Mouse (Mus musculus) kidney, postnatal 14 days (tissue): Measurements from ENCODE around the gene Slc44a5.
"Not testable (repeated sequence)": the region's sequence is repeated elsewhere in the genome, so short reads cannot be mapped to it uniquely, and the experiment has no call there.

Source experiments
- DNase-seq: peaks from one replicate; pipeline ENCODE4 v3.0.0; 2022; ENCODE audit warnings: mixed read lengths

Slc44a5 gene

DNA sequence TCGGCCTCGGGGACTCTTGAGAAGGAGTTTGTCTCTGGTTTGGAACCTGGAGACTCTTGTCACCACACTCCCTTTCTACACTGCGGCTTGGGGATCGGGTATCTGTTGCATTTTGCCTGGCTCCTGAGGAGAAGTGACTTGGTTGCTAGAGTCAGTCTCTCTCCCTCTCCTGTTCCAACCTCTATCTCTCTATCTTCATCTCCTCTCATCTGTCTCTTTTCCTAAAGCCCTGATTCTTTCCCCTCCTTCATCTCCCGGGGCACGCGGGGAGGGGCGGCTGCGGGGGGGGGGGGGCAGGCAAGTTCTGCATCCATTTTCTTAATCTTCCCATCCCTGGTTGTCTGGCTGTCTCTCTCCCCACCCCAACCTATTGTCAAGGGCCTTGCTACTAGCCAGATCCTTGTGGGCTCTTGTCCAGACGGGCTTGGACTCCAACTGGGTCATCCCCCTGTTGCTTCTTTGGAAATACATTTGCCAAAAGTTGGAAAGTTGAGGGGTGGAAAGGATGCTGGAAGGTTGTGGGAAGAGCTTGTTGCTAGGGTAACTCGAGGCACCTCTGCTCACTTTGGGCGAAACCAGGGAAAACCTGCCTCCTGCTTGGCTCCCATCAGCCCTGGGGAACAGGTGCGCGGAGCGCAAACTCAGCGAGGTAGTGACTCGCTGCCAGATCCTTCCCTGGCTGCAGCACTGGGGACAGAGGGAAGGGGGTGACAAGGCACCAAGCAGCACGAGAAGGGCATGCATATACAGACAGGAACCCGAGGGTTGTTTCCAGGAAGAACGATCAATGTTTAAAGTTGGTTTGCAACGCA, 919 bp downstream of the Slc44a5 start:
- no peak for DNase-seq

DNA sequence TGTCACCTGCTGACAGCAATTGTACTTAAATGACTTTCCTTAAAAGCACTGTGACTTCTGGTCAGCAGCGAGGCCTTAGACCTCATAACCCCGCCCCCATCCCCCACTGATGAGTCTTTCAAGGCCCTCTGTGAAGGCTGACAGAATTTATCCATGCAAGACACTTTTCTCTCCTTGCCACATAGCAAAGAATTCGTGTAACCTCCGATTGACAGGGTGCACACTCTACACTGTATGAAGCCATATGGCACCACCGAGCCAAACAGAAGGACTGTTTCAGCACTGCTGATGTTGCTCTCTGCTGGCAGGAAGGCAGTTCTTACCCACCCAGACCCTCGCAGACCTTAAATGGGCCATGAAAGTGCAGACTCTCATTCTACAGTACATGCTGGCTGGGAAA, 1.8 kb downstream of the Slc44a5 start:
- no peak for DNase-seq

DNA sequence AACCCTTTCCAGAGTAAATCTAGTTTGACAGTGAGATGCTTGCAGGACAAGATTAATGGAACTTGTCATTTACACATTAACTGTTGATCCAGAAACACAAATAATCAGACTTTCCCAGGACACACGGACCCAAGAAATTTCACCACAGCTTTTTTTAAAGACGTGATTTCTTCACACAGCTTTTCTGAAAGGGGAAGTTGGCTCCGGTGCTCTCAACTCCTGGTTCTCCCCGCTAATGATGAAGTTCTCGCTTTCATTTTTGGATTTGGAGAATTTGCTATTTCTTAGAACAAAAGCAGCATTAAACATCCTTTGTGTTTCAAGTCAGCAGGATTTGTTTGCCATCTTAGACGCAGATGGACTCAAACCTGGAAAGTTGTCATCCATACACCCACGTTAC, 2.6 kb downstream of the Slc44a5 start:
- DNase-seq = no peak

DNA sequence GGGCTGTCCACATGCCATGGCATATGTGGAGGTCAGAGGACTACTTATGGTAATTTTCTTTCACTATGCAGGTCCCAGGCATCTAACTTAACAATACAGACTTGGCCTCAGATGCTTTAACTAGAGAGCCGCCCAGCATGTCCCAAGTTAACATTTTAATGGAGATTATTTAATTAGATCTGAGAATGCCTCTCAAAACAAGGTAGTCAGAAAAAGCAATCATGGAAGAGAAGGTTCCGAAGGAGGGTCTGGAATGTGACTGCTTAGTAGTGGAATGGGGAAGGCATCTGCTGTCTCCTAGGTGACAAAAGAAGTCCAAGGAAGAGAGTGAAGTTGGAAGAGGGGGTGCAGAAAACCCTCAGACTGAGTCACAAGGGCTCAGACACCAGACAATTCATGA, 7.4 kb downstream of the Slc44a5 start:
- no peak for DNase-seq

DNA sequence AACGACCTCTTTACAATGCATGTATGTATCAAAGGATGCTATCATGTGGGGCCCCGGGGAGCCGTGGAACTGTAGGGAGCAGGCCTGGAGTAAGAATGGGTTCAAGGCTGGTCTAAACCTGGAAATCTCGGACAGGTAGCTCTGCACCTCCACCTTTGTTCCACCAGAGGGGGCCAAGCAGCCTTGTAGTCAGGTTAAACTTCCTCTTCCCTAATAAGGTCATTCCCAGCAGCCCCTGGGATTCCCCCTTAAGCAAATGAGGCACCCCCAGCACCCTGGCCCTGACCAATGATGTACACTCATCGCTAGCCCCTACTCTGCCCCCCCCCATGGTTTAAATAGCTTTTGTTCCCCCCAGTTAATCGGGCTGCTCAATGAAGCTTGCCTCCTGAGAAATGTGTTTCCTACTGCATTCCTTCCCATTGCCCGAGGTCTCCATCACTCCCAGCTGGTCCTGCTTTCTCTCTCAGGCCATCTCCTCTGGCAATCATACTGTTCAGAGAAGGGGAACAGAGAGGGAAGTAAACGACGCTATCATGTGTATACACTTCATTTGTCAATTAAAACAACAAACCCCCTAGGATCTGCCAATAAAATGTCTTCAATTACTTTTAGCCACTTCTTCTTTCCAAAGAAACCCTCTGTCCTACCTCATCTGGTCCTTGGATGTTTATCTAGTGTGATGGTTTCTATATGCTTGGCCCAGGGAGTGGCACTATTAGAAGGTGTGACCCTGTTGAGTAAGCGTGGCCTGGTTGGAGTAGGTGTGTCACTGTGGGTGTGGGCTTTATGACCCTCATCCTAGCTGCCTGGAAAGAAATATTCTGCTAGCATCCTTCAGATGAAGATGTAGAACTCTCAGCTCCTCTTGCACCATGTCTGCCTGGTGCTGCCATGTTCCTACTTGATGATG, 11.4 kb downstream of the Slc44a5 start:
- peak; percentile 32 for DNase-seq

DNA sequence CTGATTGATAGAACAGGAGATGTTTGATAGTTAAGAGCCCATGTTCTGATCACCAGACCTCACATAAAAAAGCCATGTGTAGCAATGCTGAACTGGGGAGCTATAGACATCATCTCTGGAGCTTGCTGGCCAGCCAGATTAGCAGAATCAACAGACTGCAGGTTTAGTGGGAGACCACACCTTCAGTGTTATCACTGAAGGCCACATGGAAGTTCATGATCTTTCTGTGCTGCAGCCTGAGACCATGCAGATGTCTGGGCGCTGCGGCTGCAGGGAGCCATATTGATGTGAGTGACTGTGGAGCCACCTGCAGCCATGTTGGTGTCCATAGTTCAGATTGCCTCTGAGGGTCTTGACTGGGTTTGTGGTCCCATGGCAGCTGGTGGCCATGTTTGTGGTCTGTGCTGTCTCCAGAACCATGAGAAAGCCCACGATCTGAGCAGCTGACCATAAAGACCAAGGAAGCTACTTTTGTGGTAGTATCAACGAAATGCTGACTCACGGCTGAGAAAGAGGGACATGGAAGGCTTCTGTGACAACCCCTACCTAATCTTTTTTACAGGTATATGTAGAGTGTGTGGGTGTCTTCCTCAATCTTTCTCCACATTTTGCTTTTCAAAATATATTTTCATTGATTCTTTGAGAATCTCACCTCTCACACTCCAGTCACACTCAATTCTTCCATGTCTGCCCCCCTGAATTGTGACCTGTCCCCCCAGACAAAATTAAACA, 26.7 kb downstream of the Slc44a5 start:
- DNase-seq = no peak

DNA sequence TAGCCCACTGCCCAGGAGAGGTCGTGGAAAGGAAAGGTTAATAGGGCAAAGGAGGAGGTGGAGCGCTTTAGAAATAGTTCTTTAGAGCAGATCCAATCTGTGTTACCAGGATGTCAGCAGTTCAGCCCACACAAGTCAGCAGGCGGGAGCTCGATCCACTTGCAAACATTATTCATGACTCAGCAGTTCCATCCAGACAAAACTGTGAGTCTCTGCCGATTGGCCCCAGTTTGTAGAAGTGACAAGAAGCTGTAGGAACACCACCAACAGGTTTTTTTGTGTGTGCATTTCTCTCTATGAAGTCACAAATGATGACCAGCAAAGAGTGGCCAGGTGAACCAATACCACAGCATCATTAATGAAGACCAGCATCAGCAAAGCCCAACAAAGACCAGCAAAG, 28.1 kb downstream of the Slc44a5 start:
- DNase-seq = no peak

DNA sequence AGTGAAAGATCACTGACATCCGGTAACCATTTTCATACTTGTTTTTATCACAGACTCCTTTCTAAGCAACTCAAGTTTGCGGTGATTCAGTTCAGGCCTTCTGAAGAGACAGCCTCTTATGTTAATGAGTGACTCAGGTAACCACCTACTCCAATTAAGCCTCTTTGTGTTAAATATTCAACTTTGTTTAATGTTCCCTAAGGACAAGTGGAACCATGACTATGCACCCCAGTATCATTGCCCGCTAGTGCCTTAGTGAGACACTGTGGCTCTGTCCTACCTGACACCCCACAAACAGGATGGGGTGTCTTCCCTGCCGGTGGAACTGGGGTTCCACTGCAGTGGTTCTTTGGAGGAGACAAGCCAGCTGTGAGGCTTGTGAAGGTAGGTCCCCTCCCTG, 73.6 kb downstream of the Slc44a5 start:
- DNase-seq = no peak

DNA sequence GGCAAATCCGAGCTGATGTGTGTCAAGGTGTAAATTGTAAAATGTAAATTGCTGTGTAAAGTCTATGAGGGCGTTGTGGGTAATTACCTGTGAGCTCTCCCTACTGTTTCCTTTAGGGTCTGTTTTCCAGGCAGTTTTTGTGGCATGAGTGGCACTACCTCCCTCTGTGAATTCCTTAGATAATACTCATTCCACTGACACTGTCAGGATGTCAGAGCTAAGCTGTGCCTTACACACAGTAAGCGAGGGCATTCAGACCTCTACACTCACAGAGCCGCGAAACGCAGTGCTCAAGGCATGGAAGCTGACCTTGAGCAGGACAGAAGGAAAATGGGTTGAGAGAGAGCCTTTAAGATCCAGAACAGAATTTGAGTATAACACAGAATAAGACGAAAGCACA, 80.1 kb downstream of the Slc44a5 start:
- DNase-seq = no peak

DNA sequence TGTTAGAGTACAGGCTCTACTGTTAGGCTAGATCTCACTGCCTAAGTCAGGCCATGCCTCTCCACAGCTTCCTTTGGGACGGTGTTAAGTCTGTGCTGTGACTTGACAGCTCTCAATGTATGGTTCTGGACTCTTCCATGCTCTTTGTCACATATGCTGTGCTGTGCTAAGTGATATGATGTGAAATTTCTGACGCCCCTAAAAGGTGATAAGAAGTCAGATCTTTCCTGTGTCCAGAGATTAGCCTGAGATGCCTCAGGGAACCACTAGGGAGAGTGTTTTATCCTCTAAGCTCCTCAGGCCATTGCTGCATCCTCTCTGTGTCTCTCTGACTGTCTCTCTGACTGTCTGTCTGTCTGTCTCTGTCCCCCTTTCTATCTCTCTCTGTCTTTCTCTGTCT, 84.2 kb downstream of the Slc44a5 start:
- DNase-seq = no peak

DNA sequence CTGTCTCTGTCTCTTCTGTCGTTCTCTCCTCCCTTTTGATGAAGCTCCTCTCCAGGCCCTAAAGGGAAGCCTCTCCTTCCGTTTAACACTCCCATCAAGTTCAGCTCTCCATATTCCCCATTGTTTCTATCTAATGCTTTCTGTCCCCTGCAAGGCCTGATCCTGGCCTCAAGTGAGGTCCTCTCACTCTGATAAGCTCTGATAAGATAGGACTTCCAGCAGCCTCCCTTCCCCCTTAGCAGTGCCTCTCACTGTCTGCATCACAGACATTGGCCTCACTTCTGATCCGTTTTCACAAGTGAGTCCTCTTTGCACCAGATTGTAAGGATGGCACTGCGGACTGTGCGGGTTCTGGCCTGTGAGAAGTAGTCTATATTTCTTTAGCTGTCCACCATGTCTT, 85.0 kb downstream of the Slc44a5 start:
- no peak for DNase-seq

DNA sequence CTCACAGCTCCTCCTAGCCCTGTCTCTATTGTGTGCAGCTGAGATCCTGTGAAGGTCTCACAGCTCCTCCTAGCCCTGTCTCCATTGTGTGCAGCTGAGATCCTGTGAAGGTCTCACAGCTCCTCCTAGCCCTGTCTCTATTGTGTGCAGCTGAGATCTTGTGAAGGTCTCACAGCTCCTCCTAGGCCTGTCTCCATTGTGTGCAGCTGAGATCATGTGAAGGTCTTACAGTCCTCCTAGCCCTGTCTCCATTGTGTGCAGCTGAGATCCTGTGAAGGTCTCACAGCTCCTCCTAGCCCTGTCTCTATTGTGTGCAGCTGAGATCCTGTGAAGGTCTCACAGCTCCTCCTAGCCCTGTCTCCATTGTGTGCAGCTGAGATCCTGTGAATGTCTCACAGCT, 98.8 kb downstream of the Slc44a5 start:
- DNase-seq = not testable (repeated sequence)

DNA sequence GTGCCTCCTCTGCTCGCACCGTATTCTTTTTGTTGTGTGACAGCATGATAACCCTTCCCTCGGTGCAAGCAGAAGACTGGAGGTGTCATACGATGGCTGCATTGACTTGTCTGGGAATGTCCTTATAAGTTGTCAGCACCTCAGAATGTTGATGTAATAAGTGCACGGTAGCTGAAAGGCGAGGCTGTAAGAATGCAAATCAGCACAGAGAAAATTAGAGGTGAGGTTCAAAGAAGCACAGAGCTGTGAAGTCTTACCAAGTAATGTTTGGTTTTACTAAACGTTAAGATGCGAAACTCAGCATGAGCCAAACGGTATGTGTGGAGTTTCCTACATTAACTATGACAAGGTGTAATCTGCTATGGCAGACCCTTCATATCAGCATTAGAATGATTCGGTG, 102.5 kb downstream of the Slc44a5 start:
- DNase-seq = no peak

DNA sequence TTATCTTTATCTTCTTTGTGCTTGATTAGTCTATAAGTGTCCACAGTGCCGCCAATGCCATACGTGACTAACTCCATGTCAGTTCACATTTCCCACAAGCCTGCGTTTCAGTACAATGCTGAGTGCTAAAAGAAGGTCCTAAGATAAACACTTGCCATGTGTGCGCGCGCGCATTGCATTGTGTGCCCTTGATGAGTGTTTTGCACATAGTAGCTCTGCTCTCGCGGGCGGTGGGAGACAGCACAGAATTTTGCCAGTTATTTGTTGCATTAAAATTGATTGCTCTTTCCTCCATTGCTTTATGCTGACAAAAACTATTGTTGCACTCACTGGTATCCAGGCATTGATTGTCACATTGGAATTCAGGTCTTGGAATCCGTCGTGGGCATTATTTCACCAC, 108.5 kb downstream of the Slc44a5 start:
- no peak for DNase-seq

DNA sequence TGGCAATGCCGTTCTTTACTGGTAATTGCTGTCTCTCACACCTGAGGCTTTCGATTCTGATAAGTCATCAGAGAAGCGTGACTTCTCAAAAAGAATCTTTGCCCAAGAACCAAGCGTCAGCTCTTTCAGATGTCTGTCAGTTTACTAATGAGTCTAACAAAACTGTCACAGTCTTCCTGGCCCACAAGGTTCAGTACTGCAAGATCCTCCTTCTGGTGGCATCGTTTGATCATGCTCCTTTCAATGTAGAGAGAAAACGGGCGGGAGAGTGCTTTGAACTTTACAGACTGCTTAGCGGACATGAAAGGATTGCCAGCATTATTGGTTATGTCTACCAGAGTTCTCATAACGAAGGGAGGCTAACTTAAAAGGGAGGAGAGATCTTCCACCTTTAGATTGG, 109.0 kb downstream of the Slc44a5 start:
- DNase-seq = no peak

DNA sequence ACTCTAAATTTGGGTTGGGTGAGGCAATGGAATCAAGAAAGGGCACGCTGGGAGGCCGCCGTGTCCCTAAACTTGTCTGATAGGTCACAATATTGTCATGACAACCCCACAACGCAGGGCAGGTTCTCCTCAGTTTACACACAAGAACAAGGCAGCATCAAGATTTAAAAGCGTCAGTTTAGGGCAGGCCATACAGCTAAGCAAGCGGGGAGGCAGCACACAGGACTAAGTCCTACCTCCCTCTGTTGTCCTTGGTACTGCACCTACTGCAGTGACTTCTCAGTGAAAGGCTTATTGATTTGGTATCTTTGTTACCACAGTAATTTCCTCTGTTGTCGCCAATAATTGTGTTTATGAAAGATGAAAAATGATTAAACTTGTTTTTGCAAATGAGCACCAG, 109.7 kb downstream of the Slc44a5 start:
- no peak for DNase-seq

DNA sequence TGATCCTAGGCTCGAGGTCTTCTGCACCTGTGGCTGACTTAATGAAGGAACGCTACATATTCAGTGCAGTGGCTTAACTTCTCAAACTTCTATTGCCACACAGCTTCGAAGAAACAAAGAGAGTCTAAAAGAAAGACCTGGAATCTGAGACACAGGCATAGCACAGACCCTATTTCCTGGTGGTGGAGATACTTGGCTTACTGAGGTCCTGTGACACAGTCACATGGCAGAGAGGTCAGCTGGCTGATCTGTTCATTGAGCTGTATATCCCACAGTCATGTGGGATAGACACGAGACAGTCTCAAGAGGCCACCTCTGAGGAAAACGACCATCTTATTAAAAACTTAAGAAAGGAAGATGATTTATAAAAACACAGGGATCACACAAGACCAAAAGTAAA, 116.8 kb downstream of the Slc44a5 start:
- DNase-seq = no peak

DNA sequence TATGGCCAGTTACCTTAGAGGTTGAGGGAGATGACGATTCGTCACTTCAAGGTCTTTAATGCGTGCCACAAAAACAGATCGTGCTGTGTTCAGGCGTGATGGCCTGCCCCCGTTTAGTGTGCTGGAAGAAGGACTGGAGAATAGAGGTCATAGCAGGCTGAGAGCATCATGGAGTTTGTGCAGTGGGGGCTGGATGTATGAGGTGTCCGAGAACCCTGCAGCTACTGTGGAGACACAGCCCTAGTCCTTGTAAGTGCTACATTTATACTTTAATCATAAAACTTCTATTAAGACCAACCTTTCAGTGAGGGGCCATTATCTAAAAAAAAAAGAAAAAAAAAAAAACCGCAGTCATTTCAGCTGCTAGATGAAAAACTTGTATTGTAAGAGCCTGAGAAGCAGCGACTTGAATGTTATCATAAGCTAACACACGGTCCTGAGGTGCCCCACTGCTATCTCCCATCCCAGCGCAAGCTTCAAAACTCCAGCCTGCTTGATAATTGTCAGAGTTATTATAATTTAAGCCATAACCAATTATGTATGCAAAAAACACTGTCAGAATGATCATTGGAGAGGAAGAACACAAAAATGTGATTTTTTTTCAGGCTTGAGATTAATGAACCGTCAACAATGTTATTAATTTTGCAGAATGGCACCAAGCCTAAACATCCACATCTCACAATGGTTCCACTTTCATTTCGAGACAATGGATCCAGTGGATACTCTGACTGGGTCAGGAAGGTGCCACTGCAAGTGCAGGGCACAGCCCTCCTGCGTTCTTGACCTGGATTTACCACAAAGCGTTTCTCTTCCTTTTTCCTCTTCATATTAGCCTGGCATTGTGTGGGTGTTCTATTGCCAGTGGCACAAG, 118.5 kb downstream of the Slc44a5 start:
- no peak for DNase-seq

DNA sequence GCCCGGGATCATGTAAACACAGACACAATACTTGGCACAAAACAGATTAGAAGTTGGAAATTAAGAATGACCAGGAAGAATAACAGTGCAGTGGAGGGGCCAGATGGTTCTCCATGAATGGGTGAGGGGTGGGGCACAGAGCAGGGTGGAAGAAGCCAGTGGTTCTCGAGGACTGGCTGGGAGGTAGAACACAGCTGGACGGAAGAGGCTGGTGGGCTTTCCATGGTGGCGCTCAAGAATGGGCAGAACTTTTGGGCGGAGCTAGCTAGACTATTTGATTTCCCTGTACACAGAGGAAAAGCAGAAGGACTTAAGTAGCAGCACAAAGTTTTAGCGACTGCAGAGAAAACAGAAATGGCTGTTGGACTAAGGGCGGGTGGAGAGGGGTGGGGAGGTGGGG, 119.2 kb downstream of the Slc44a5 start:
- DNase-seq = no peak

DNA sequence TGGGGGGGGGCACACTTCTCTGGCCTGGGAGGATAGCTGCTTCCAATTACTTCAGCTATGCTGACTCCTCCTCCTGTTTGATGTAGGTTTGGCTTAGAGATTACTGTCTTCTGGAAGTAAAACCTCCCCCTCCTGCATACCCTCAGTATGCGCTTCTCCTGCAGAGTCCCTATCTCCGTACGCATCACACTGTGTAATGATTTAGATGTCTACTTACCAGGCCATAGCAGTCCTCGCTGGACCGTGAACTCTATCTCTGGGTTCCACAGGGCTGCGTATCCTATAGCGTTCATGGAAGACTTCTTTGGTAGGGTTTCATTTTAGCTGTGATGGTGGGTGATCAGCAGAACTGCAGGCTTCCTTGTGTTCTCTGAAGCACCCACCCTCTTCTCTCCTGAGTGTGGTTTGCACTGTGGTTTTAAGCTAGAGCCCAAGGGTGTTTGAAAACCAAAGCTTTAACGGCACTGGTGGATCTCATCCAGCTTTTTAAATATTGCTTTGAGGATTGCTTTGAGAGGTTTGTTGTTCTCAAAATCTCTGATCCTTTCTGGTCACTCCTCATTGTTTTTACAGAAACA, 120.6 kb downstream of the Slc44a5 start:
- DNase-seq = no peak

DNA sequence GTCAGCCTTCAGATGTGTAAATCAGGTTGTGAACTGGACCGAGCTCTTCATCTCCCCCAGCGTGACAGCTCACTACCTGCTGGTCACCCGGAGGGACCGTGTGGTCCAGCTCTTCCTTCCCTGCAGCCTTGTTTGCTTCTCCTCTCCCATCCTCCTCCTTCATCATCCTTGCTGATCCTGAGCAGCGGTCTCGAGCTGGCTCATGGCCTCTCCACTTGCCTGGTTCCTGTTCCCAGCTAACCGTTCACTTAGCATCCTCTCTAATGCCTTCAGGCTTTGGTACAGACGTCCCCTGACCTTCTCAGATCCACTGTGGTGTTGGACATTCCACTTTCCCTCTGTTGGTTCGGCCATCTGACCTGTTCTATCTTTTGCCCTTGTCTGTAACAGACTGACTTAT, 128.4 kb downstream of the Slc44a5 start:
- DNase-seq = no peak

DNA sequence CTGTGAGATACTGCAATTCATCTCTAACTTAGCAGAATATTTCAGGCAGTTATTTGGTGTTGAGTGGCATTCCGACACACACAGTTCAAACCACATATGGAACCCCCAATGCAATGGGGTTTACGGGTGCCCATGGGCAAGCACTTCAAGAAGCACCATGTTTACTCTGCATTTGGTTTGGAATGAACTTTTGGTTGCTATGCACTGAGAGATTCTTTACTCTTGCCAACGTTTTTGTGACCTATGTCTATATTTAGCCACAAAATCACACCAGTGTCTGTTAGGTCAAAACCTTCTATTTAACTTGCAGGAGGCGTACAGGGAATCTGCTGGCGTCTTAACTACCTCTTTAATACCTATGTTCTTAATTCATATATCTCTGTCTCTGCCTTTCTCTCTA, 137.3 kb downstream of the Slc44a5 start:
- no peak for DNase-seq
